Mouse (Mus musculus) cortical plate, adult 2 months (tissue): ENCODE results near the gene Fignl1. TPM values are rescaled to one million over a fixed set of nuclear protein-coding genes. Genes with fewer than 3 reads are reported as not detected.

ENCODE experiments used
- H3K27ac ChIP-seq: fragments of 200-500 bp; 2 replicates; pipeline ENCODE4 v1.5.1; 2012; ENCODE audit warnings: low read length, control low read depth, inconsistent platforms; ENCODE audit not compliant: insufficient read depth
- H3K4me1 ChIP-seq: fragments of 200-500 bp; 2 replicates; pipeline ENCODE4 v1.6.1; 2011; ENCODE audit warnings: low read length; ENCODE audit not compliant: control insufficient read depth, insufficient read depth
- H3K4me3 ChIP-seq: fragments of 200-500 bp; 2 replicates; pipeline ENCODE4 v1.5.1; 2011; ENCODE audit warnings: mild to moderate bottlenecking, low read length, control low read depth; ENCODE audit not compliant: insufficient read depth
- CTCF ChIP-seq: fragments of 200-500 bp; IDR thresholded peaks from 2 replicates; pipeline ENCODE4 v1.5.1; 2011; ENCODE audit warnings: mild to moderate bottlenecking, control low read depth, low read length; ENCODE audit not compliant: insufficient read depth; ENCODE audit errors: extremely low read depth
- POLR2A ChIP-seq: fragments of 200-500 bp; IDR thresholded peaks from 2 replicates; pipeline ENCODE4 v1.6.1; 2011; ENCODE audit warnings: mild to moderate bottlenecking, low read length, control low read depth; ENCODE audit not compliant: insufficient read depth; ENCODE audit errors: extremely low read depth
- polyA plus RNA-seq: library from polyadenylated mRNA; depleted of rRNA; stranded (reverse); fragments of >200 nt; gene quantifications from 2 replicates; pipeline ENCODE4 v1.2.3, GENCODE M21; 2012

Gene Fignl1
- polyA plus RNA-seq, 1 experiment: 0.44 TPM

DNA sequence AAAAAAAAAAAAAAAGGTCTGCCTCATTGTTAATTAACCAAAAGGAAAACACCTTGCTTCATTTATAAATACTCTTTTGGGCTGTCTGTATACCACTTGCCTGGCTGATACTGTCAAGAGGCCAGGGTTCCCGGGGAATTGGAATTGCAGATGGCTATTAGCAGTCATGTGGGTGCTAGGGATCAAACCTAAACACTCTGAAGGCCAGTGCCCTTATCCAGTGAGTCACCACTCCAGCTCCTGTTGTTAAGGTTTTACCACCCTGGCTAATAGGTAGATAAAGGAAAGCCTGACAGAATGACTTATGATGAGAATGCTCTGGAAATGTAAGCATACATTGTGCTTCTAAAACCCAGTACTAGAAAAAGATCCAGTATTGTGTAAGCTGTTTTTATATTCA is 14.1 kb downstream of the Fignl1 start:
- Histone ChIP-seq H3K4me3 (no peak overlapping the region), H3K27ac (no peak overlapping the region), H3K4me1 (no peaks in the 10 kb centered on the region)
- TF ChIP-seq CTCF (no peak), POLR2A (no peak)

GRCm38 (mm10) chr11:11788521-11788974 is 20.2 kb downstream of the Fignl1 start:
- Histone ChIP-seq H3K4me1 (no peaks in the 10 kb centered on the region), H3K4me3 (no peak overlapping the region), H3K27ac (no peak overlapping the region)
- TF ChIP-seq POLR2A (no peak), CTCF (peak; percentile 57)

DNA sequence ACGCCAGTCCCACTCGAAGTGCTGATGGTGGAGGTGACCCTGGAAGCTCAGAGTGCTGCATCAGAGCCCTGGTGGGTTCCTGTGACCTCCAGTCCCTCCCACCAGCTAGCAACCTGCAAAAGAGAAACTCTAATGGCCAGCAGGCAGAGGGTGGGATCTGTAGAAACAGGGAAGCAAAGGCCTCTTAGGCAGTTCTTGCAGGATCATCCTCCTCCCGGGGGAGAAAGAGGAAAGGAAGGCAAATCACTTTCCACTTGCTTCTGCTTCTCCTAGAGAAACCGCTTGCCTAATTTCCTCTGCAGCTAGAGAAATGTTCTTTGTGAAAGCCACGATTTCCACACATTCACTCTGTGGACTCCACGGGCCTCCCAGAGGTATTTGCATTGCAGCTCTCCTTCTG is 23.3 kb downstream of the Fignl1 start:
- H3K27ac ChIP-seq: no peak overlapping the region
- no peak overlapping the region for H3K4me3 ChIP-seq
- H3K4me1 ChIP-seq: no peaks in the 10 kb centered on the region
- TF ChIP-seq CTCF: no peak
- TF ChIP-seq POLR2A: no peak

DNA sequence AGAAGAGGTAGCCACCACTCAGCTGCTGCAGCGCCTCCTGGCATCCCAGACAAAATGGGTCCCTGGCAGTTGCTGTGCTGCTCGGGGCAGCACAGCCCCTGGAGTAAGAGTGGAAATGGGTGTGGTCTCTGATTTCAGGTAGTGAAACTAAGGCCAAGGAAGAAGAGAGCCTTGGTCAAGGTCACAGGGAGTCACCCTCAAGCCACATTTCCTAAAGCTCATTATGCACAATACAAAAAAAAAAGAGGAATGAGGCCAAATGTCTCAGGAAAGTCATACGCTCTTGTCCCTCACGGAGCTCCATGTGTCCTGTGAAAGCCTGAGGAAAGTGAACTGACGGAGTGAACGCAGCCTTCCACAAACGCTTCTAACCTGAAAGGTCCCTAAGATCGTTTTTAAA is 27.0 kb downstream of the Fignl1 start:
- TF ChIP-seq POLR2A: no peak
- TF ChIP-seq CTCF: no peak
- Histone ChIP-seq H3K4me3 (no peak overlapping the region), H3K27ac (no peak overlapping the region), H3K4me1 (no peaks in the 10 kb centered on the region)

DNA sequence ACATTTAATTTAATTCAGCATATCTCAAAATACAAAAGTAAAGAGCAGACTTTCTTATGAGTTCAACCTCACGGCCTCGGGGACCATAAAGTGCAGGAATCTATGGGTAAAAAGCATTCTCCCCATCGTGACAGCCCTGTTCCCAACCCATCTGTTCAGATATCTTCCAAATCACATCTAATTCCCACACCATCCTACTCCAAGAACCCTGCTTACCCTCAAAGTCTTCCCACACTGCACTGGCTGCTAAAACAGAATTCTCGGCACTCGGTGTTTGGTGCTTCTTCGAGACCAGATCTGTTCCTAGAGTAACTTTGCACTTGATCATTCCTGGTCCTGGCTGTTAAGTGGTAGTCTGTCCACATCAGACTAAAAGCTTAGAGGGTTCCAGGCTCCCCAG is 30.4 kb downstream of the Fignl1 start:
- Histone ChIP-seq H3K4me1 (no peaks in the 10 kb centered on the region), H3K27ac (no peak overlapping the region), H3K4me3 (no peak overlapping the region)
- TF ChIP-seq POLR2A: no peak
- TF ChIP-seq CTCF: no peak

GRCm38 (mm10) chr11:11777796-11778195 is 31.0 kb downstream of the Fignl1 start:
- H3K4me3 ChIP-seq: no peak overlapping the region
- no peak overlapping the region for H3K27ac ChIP-seq
- TF ChIP-seq CTCF: no peak
- no peak for TF ChIP-seq POLR2A
- H3K4me1 ChIP-seq: no peaks in the 10 kb centered on the region

DNA sequence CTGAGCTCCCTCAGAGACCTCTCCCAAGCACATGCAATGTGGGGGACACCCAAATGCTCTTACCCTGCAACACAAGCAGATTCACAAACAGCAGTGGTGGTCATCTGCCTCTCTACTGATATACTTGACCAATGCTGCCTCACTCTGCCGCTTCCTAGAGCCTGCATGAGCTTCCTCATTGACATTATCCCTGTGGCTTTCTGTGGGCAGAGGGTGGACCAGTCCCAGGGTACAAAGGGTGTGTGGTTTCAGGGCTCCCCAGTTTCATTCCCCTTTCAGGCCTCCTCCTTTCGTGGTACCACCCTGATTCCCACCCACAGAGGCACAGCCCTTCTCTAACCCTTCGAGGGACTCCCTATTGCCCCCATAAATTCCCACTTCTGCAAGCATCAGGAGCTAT is 31.5 kb downstream of the Fignl1 start:
- TF ChIP-seq POLR2A: no peak
- H3K4me1 ChIP-seq: no peaks in the 10 kb centered on the region
- no peak overlapping the region for H3K27ac ChIP-seq
- no peak overlapping the region for H3K4me3 ChIP-seq

DNA sequence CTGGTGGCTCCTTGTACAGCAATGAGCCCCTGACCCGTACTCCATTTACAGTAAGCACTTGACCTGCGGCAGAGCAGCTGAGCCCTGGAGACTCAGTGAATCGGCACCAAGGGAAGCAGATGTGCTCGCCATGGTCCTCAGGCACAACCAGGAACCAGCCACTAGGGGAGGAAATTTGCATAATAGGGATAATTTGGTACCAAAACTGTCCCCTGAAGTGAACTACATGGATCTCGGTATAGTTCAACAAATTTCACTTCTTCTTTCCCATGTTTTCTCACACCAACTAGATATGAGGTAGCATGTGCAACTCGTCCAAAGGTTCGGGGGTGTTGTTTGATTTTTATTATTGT is 32.0 kb downstream of the Fignl1 start:
- Histone ChIP-seq H3K4me1 (no peaks in the 10 kb centered on the region), H3K27ac (no peak overlapping the region)
- TF ChIP-seq POLR2A (no peak), CTCF (no peak)

DNA sequence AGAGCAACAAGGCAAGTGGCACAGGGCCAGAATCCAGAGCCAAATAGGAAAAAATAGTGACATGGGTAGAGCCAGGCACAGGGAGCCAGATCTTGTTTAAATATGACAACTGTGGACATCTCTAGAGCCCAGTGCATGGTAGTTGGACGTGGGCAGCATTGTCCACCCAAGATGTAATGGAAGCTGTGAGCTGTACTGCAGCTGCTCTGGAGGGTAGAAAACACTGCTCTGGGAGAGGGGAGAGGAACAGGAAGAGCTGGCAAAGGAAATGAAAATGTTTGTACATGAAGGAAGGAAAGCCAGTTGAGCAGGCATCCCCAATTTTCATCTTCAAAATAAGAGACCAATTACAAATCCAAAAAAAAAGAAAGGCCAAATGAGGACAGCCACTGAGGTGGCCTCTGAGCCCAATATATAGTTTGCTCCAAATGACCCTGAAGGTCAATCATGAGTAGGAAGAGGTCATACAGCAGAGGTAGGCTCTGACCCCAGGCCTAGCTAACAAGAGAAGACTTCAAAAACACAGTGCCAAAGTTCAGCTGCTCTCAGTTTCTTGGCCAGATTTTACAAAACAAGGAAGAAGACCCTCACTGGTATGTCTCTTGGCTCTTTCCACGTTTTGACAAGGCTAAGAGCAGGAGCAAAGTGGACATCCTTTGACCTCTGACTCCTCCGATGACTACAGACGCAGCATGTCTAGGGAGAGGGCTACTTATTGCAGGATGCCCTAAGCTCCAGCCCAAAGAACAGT is 32.5 kb downstream of the Fignl1 start:
- H3K4me1 ChIP-seq: no peaks in the 10 kb centered on the region
- no peak overlapping the region for H3K27ac ChIP-seq
- no peak overlapping the region for H3K4me3 ChIP-seq
- TF ChIP-seq CTCF: no peak
- no peak for TF ChIP-seq POLR2A

More for the DNA sequence above, 32.0 kb downstream of the Fignl1 start:
- no peak overlapping the region for H3K4me3 ChIP-seq

DNA sequence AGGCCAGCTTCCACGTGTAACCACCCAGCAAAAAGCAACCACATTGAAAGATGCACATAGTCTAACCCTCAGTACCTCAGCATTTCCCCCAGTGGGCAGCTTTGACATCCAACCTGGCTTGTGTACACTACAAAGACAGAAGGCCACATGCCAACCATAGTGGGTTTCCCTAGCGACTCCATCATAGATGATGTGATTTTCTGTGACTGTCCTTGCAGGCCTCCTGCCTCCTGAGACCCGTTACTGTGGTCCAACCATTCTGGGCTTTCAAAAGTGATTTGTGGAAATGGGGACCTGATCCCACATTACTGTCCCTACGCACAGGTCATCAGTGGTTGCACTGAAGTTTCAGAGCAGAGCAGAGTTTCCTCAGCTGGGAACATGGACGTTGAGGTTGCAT is 33.9 kb downstream of the Fignl1 start:
- Histone ChIP-seq H3K4me3 (no peak overlapping the region), H3K4me1 (no peaks in the 10 kb centered on the region), H3K27ac (no peak overlapping the region)
- no peak for TF ChIP-seq CTCF
- no peak for TF ChIP-seq POLR2A

GRCm38 (mm10) chr11:11774384-11774783 is 34.4 kb downstream of the Fignl1 start:
- Histone ChIP-seq H3K4me1 (no peaks in the 10 kb centered on the region), H3K27ac (no peak overlapping the region), H3K4me3 (no peak overlapping the region)
- TF ChIP-seq CTCF (no peak), POLR2A (no peak)
